Mouse (Mus musculus) adipose tissue, adult 10 weeks (tissue): ENCODE data around the gene Vmn1r28. TPM values are rescaled to one million over a fixed set of nuclear protein-coding genes. Genes with fewer than 3 reads are reported as not detected.

ENCODE experiments used
- polyA plus RNA-seq: library from polyadenylated mRNA; stranded (reverse); fragments of 350-450 nt; fragmentation: Illumina TruSeq; extraction: RNeasy Lipid Tissue Mini Kit (QIAGEN cat#74804); gene quantifications from one replicate; pipeline ENCODE4 v1.2.3, GENCODE M21; 2014; ENCODE audit warnings: low read depth, low replicate concordance

Gene Vmn1r28
- polyA plus RNA-seq = not detected

GRCm38 (mm10) chr6:58261737-58262136 is at the start of gene Vmn1r28:
TSS of gene Vmn1r28 (plus strand) at chr6:58262037.

GRCm38 (mm10) chr6:58218721-58219120 is 43.1 kb upstream of the Vmn1r28 start, which contains the start of gene Vmn1r27:
TSS of gene Vmn1r27 (minus strand) at chr6:58218821.

GRCm38 (mm10) chr6:58301249-58301648 is 39.4 kb downstream of the Vmn1r28 start, which contains the start of gene Vmn1r29:
TSS of gene Vmn1r29 (plus strand) at chr6:58301549.

Other genes with a start within 250 kb of the Vmn1r28 start
- gene Vmn1r26, start 246.9 kb upstream of the Vmn1r28 start, polyA plus RNA-seq = not detected
- not detected for gene Vmn1r27, start 43.2 kb upstream of the Vmn1r28 start, polyA plus RNA-seq
- gene Vmn1r29, start 39.5 kb downstream of the Vmn1r28 start, polyA plus RNA-seq = not detected
- gene Vmn1r30, start 181.3 kb downstream of the Vmn1r28 start, polyA plus RNA-seq = not detected
- not detected for gene Vmn1r31, start 213.3 kb downstream of the Vmn1r28 start, polyA plus RNA-seq